Mouse (Mus musculus) liver, embryonic 14.5 days (tissue): Measurements from ENCODE around the gene Dchs1. TPM values are rescaled to one million over a fixed set of nuclear protein-coding genes. Genes with fewer than 3 reads are reported as not detected.

Experiments
- ATAC-seq: fragments of 200-750 bp; cut with Nextera tagmentation; 2 replicates; pipeline ENCODE4 v1.8.0; 2017; ENCODE audit warnings: moderate number of reproducible peaks, mild to moderate bottlenecking, moderate library complexity; ENCODE audit not compliant: insufficient read depth
- DNase-seq, 3 experiments: peaks; one replicate each; pipeline ENCODE4 v3.0.0-alpha.2; 2012 to 2013; ENCODE audit warnings: low read depth in 3 of 3, low spot score in 3 of 3
- H3K27ac ChIP-seq: fragments of 300-500 bp; sonication (generic); 2 replicates; pipeline ENCODE4 v1.5.1; 2014; ENCODE audit warnings: moderate library complexity, mild to moderate bottlenecking, control low read depth, inconsistent platforms
- H3K27me3 ChIP-seq: fragments of 300-500 bp; sonication (generic); 2 replicates; pipeline ENCODE4 v1.6.1; 2014; ENCODE audit warnings: mild to moderate bottlenecking, low read length, moderate library complexity; ENCODE audit not compliant: control insufficient read depth, insufficient read depth
- H3K36me3 ChIP-seq: fragments of 300-500 bp; sonication (generic); replicated peaks from 2 replicates; pipeline ENCODE4 v1.6.1; 2014; ENCODE audit warnings: low read depth; ENCODE audit not compliant: control insufficient read depth, insufficient read depth
- H3K4me1 ChIP-seq, 2 experiments: fragments of 200-500 bp in 1 of 2; fragments of 300-500 bp in 1 of 2; sonication (generic) in 1 of 2; replicated peaks; 2 replicates each; pipeline ENCODE4 v1.6.1; 2012 to 2014; ENCODE audit warnings: antibody characterized with exemption in 1 of 2, inconsistent platforms in 1 of 2, low read length in 1 of 2; ENCODE audit not compliant: control insufficient read depth in 2 of 2, insufficient read depth in 2 of 2
- H3K4me2 ChIP-seq: fragments of 300-500 bp; sonication (generic); 2 replicates; pipeline ENCODE4 v1.6.1; 2014; ENCODE audit warnings: low read depth, mild to moderate bottlenecking, control low read depth, moderate library complexity
- H3K4me3 ChIP-seq, 2 experiments: fragments of 200-500 bp in 1 of 2; fragments of 300-500 bp in 1 of 2; sonication (generic) in 1 of 2; 2 replicates each; pipeline ENCODE4 v1.5.1; 2012 to 2014; ENCODE audit warnings: low read depth in 2 of 2, low read length in 2 of 2, mild to moderate bottlenecking in 2 of 2, control low read depth in 1 of 2, inconsistent platforms in 1 of 2, moderate library complexity in 1 of 2; ENCODE audit not compliant: insufficient read depth in 1 of 2
- H3K9ac ChIP-seq: fragments of 300-500 bp; sonication (generic); replicated peaks from 2 replicates; pipeline ENCODE4 v1.6.1; 2014; ENCODE audit warnings: mild to moderate bottlenecking, control low read depth, moderate library complexity
- H3K9me3 ChIP-seq: fragments of 300-500 bp; sonication (generic); 2 replicates; pipeline ENCODE4 v1.6.1; 2016; ENCODE audit warnings: low read length, mixed read lengths; ENCODE audit not compliant: control insufficient read depth
- CTCF ChIP-seq: IDR thresholded peaks from 2 replicates; pipeline ENCODE4 v1.5.1; 2016; ENCODE audit warnings: antibody characterized with exemption, low read depth, control low read depth
- EP300 ChIP-seq: IDR thresholded peaks from 2 replicates; pipeline ENCODE4 v1.6.1; 2016; ENCODE audit warnings: antibody characterized with exemption, low read depth
- WGBS: fragments of 180-500 bp; shearing (Covaris S2); extraction: QIAGEN DNeasy Blood & Tissue Kit; methylation state at CpG from one replicate; pipeline ENCODE4 v1.1.7; 2014; ENCODE audit not compliant: insufficient replicate concordance; 5-methylcytosine and 5-hydroxymethylcytosine counted together
- polyA plus RNA-seq, 2 experiments: library from polyadenylated mRNA; depleted of rRNA in 1 of 2; stranded (reverse) in 1 of 2; unstranded in 1 of 2; fragments of >200 nt; fragmentation: Nextera tagmentation in 1 of 2; extraction: Ambion mirVana in 1 of 2; gene quantifications; 2 replicates each; pipeline versions ENCODE4 v1.2.1 to v1.2.3; 2012 to 2014

Dchs1 gene
- polyA plus RNA-seq, 2 experiments = 0.57 to 0.62 TPM

DNA sequence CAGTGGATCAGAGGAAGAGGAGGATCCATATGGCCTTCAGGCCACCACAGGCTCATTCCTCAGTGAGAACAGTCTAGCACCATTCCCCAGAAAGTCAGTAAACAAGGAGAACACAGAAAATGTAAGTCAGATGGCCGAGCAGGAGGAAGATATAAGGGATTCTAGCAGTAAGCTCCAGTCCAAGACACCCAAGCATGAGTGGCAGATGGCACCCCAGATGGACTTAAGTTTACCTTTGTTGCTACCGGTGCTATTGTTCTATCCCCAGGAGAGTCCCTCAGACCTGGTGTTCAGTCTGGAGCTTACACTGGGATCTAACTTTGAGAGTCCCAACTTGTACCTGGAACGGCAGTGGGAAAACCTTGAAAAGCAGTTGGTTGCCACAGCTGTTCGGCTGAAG, 83.6 kb downstream of the Dchs1 start:
- 60% methylated on average over 4 of the region's 4 CpGs for WGBS
- H3K4me1 ChIP-seq = no peaks in the 10 kb centered on the region
- no peak for TF ChIP-seq CTCF
- no peak for TF ChIP-seq EP300
- no peaks in the 10 kb centered on the region for H3K36me3 ChIP-seq
- H3K4me2 ChIP-seq = no peak overlapping the region
- DNase-seq = no peak
- no peak overlapping the region for H3K9ac ChIP-seq
- H3K4me3 ChIP-seq = no peak overlapping the region
- no peaks in the 10 kb centered on the region for H3K27me3 ChIP-seq
- no peak overlapping the region for H3K27ac ChIP-seq
- H3K9me3 ChIP-seq = no peaks in the 10 kb centered on the region
- no peak for ATAC-seq

DNA sequence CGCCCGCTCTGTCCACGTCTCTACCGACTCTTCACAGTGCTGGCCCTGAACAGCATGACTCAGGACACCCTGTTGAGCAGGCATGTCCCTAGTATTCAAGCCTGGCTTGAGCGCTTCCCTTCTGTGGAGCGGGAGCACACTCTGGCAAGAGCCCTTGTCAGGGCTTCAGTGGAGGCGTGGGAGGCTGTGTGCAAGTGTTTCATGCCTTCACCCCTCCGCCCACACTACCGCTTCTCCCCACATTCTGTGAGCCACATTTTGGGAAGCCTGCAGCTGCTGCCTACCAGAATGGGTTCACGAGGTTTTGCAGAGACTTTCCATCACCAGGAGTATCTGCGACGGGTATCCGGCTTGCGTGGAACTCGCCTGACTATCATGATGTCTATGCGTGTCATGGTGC, 84.3 kb downstream of the Dchs1 start:
- Histone ChIP-seq H3K27me3 (no peaks in the 10 kb centered on the region), H3K36me3 (no peaks in the 10 kb centered on the region), H3K27ac (no peak overlapping the region), H3K4me1 (no peaks in the 10 kb centered on the region), H3K4me3 (no peak overlapping the region), H3K9me3 (no peaks in the 10 kb centered on the region), H3K9ac (no peak overlapping the region), H3K4me2 (no peak overlapping the region)
- TF ChIP-seq EP300 (no peak), CTCF (no peak)
- 60% methylated on average over 16 of the region's 16 CpGs for WGBS
- no peak for ATAC-seq
- no peak for DNase-seq

Other genes starting within 250 kb of the Dchs1 start
- gene Smpd1, start 233.3 kb downstream of the Dchs1 start, polyA plus RNA-seq (2012; rRNA removed) = 9.3 and 11.5 TPM in 2 replicates
- gene Smpd1, start 233.3 kb downstream of the Dchs1 start, polyA plus RNA-seq (2014; fragmentation: Nextera tagmentation; extraction: Ambion mirVana) = 22.3 and 25.2 TPM in 2 replicates
- 2.1 and 3.0 TPM in 2 replicates for gene Apbb1, start 206.0 kb downstream of the Dchs1 start, polyA plus RNA-seq (2012; rRNA removed)
- 1.6 and 2.3 TPM in 2 replicates for gene Apbb1, start 206.0 kb downstream of the Dchs1 start, polyA plus RNA-seq (2014; fragmentation: Nextera tagmentation; extraction: Ambion mirVana)
- 203 and 207 TPM in 2 replicates for gene Hpx, start 187.5 kb downstream of the Dchs1 start, polyA plus RNA-seq (2012; rRNA removed)
- 276 and 285 TPM in 2 replicates for gene Hpx, start 187.5 kb downstream of the Dchs1 start, polyA plus RNA-seq (2014; fragmentation: Nextera tagmentation; extraction: Ambion mirVana)
- 3.8 and 4.3 TPM in 2 replicates for gene Trim3, start 154.1 kb downstream of the Dchs1 start, polyA plus RNA-seq (2012; rRNA removed)
- gene Trim3, start 154.1 kb downstream of the Dchs1 start, polyA plus RNA-seq (2014; fragmentation: Nextera tagmentation; extraction: Ambion mirVana) = 1.9 and 2.2 TPM in 2 replicates
- 47.6 and 58.7 TPM in 2 replicates for gene Timm10b, start 147.6 kb downstream of the Dchs1 start, polyA plus RNA-seq (2012; rRNA removed)
- gene Timm10b, start 147.6 kb downstream of the Dchs1 start, polyA plus RNA-seq (2014; fragmentation: Nextera tagmentation; extraction: Ambion mirVana) = 120 and 122 TPM in 2 replicates
- 11.2 and 15.4 TPM in 2 replicates for gene Arfip2, start 147.2 kb downstream of the Dchs1 start, polyA plus RNA-seq (2012; rRNA removed)
- gene Arfip2, start 147.2 kb downstream of the Dchs1 start, polyA plus RNA-seq (2014; fragmentation: Nextera tagmentation; extraction: Ambion mirVana) = 12.3 and 14.6 TPM in 2 replicates
- gene Gm45799, start 147.1 kb downstream of the Dchs1 start, polyA plus RNA-seq (2012; rRNA removed) = 42.2 and 69.5 TPM in 2 replicates
- gene Gm45799, start 147.1 kb downstream of the Dchs1 start, polyA plus RNA-seq (2014; fragmentation: Nextera tagmentation; extraction: Ambion mirVana) = 24.6 and 26.1 TPM in 2 replicates
- gene Dnhd1, start 136.8 kb downstream of the Dchs1 start, polyA plus RNA-seq (2012; rRNA removed) = 0.57 and 0.70 TPM in 2 replicates
- 0.11 and 0.14 TPM in 2 replicates for gene Dnhd1, start 136.8 kb downstream of the Dchs1 start, polyA plus RNA-seq (2014; fragmentation: Nextera tagmentation; extraction: Ambion mirVana)
- 56.7 and 71.1 TPM in 2 replicates for gene Ilk, start 51.1 kb downstream of the Dchs1 start, polyA plus RNA-seq (2012; rRNA removed)
- gene Ilk, start 51.1 kb downstream of the Dchs1 start, polyA plus RNA-seq (2014; fragmentation: Nextera tagmentation; extraction: Ambion mirVana) = 110 and 118 TPM in 2 replicates
- gene Rrp8, start 50.3 kb downstream of the Dchs1 start, polyA plus RNA-seq (2012; rRNA removed) = 6.5 and 7.0 TPM in 2 replicates
- gene Rrp8, start 50.3 kb downstream of the Dchs1 start, polyA plus RNA-seq (2014; fragmentation: Nextera tagmentation; extraction: Ambion mirVana) = 9.2 and 13.6 TPM in 2 replicates
- 149 and 197 TPM in 2 replicates for gene Taf10, start 43.3 kb downstream of the Dchs1 start, polyA plus RNA-seq (2012; rRNA removed)
- 163 and 167 TPM in 2 replicates for gene Taf10, start 43.3 kb downstream of the Dchs1 start, polyA plus RNA-seq (2014; fragmentation: Nextera tagmentation; extraction: Ambion mirVana)
- 34.1 and 41.9 TPM in 2 replicates for gene Tpp1, start 35.4 kb downstream of the Dchs1 start, polyA plus RNA-seq (2012; rRNA removed)
- gene Tpp1, start 35.4 kb downstream of the Dchs1 start, polyA plus RNA-seq (2014; fragmentation: Nextera tagmentation; extraction: Ambion mirVana) = 55.2 and 60.7 TPM in 2 replicates
- 36.4 and 136 TPM in 2 replicates for gene Mrpl17, start 23.4 kb upstream of the Dchs1 start, polyA plus RNA-seq (2012; rRNA removed)
- gene Mrpl17, start 23.4 kb upstream of the Dchs1 start, polyA plus RNA-seq (2014; fragmentation: Nextera tagmentation; extraction: Ambion mirVana) = 216 and 222 TPM in 2 replicates
- gene Gm4070, start 166.3 kb upstream of the Dchs1 start, polyA plus RNA-seq (2012; rRNA removed) = 0.42 and 0.45 TPM in 2 replicates
- 0.79 and 0.92 TPM in 2 replicates for gene Gm4070, start 166.3 kb upstream of the Dchs1 start, polyA plus RNA-seq (2014; fragmentation: Nextera tagmentation; extraction: Ambion mirVana)